Mouse (Mus musculus): ENCODE measurements around the gene Cdh11. TPM values are rescaled to one million over a fixed set of nuclear protein-coding genes. Genes with fewer than 3 reads are reported as not detected.

Cdh11 gene
- polyA plus RNA-seq, 1 experiment, result 11.7 TPM

DNA sequence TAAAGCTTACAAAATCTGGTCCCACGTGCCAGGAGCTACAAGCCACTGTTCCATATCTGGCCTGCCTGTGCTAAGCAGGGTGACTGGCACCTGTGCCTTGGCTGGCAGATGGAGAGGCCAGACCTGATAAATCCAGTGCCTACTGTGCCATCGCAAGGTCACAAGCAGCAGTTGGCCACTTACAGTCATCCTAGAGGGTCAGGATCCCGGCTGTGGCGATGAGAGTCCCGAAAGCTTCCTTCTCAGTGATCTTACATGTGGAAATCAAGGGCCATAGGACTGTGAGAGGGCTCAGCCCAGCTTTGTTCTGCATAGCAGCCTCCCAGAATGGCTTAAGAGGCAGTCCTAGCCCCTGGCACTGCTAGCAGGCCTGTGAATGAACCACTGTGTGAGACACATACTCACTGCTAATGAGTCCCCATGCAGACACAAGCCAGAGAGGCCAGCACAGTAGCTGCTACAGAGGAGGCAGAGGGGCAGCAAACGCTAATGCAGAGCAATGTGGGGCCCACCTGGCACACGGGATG, 46.4 kb downstream of the Cdh11 start:
- TF ChIP-seq POLR2A (IDR thresholded peaks at IDR 0.05; ENCODE audit: borderline replicate concordance, insufficient read depth, low read length) (no peak), CTCF (IDR thresholded peaks at IDR 0.05; ENCODE audit: borderline replicate concordance, insufficient read depth, low read depth, low read length) (no peak)
- H3K4me3 ChIP-seq (replicated peaks; ENCODE audit: insufficient read depth, low read depth, low read length), result no peak overlapping the region
- H3K27me3 ChIP-seq (ENCODE audit: control insufficient read depth, insufficient read depth, low read length), result no peaks in the 10 kb centered on the region
- DNase-seq, result peak; percentile 52 to 70
- peaks cover 9% of the 10 kb centered on the region; the same call in 1 of the 2 replicates for H3K4me1 ChIP-seq (ENCODE audit: control insufficient read depth, insufficient read depth, low read length)
- H3K27ac ChIP-seq (ENCODE audit: insufficient read depth, low read length), result no peak overlapping the region
- 20% methylated on average over 7 of the region's 7 CpGs for WGBS

DNA sequence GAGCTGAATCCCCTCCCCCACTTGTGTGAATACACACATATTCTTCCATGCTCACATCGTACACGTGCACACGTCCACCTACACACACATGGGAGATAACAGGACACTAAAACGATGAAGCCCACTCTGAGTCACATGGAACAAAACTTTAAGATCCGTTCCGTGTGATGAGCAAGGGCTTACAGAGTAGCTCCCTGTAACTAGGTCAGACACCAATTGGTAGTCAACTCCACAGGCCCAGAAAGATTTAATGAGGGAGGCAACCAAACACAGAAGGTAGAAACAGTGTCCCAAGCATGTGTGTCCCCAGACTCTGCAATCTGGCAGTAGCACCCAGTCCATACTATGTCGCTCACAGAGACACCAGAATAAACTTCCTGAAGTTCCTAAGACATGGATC, 47.0 kb downstream of the Cdh11 start:
- H3K27me3 ChIP-seq (ENCODE audit: control insufficient read depth, insufficient read depth, low read length), result no peaks in the 10 kb centered on the region
- H3K4me1 ChIP-seq (ENCODE audit: control insufficient read depth, insufficient read depth, low read length), result peaks cover 9% of the 10 kb centered on the region; the same call in 1 of the 2 replicates
- no peak for TF ChIP-seq CTCF (IDR thresholded peaks at IDR 0.05; ENCODE audit: borderline replicate concordance, insufficient read depth, low read depth, low read length)
- TF ChIP-seq POLR2A (IDR thresholded peaks at IDR 0.05; ENCODE audit: borderline replicate concordance, insufficient read depth, low read length), result no peak
- 66% methylated on average over 7 of the region's 7 CpGs for WGBS
- H3K27ac ChIP-seq (ENCODE audit: insufficient read depth, low read length), result no peak overlapping the region
- peak overlapping the region; percentile 17 for H3K4me3 ChIP-seq (replicated peaks; ENCODE audit: insufficient read depth, low read depth, low read length)
- peak; percentile 8 to 10 for DNase-seq

DNA sequence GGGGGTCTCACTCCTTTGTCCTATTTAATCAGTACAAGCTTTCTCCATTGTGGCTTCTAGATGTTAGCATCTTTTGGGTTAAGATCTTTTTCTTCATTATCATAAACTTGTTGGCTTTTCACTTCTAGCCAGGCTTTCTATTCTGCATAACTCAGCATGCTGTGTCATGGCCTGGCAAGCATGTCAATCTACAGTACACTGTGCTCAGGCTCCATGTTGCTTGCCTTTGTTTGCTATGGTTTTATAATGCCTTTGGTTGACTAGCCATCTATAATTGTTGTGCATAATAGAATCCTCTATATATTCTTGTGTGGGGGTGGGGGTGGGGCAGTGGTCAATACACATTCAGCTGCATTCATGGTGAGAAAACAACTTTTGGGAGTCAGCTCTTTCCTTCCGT, 51.0 kb downstream of the Cdh11 start:
- Histone ChIP-seq H3K27me3 (ENCODE audit: control insufficient read depth, insufficient read depth, low read length) (no peaks in the 10 kb centered on the region), H3K27ac (ENCODE audit: insufficient read depth, low read length) (no peak overlapping the region), H3K4me1 (ENCODE audit: control insufficient read depth, insufficient read depth, low read length) (peaks cover 9% of the 10 kb centered on the region; the same call in 1 of the 2 replicates), H3K4me3 (replicated peaks; ENCODE audit: insufficient read depth, low read depth, low read length) (no peak overlapping the region)
- no peak for DNase-seq
- TF ChIP-seq CTCF (IDR thresholded peaks at IDR 0.05; ENCODE audit: borderline replicate concordance, insufficient read depth, low read depth, low read length), result no peak
- TF ChIP-seq POLR2A (IDR thresholded peaks at IDR 0.05; ENCODE audit: borderline replicate concordance, insufficient read depth, low read length), result no peak
- WGBS, result 73% methylated on average over 1 of the region's 1 CpGs

DNA sequence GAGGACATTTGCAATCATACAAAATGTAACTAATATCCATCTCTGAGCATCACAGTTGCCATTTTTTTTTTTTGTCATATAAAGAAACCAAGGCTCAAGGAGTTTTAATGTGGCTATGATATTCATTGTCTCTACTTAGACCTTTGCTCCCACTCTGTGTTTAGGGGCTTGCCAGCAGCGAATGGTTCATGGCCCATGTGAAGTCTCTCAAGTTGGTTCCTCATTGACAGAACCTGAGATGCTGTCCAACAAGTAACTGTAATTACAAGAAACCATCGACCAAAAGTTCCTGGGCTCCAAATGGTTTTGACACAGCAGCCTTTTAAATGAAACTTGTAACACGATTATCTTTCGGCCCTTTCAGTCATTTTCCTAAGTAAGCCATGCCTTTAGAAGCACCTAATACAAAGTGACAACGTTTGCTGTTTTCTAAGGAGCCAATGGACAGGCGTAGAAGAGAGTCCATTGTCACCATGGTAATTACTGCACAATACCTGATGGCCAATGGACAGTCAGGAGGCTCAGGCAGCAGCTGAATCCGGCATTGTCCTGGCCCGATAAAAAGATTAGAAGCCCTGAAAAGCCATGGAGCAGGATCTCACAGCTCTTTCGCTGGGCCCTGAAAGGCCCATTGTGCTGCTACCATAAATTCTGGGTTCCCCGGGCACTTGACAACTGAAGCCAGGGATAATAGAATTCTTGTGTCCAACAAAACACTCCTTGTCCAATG, 59.1 kb downstream of the Cdh11 start:
- H3K4me1 ChIP-seq (ENCODE audit: control insufficient read depth, insufficient read depth, low read length), result no peaks in the 10 kb centered on the region
- DNase-seq, result peak in 1 of 2 experiments; percentile 7
- TF ChIP-seq CTCF (IDR thresholded peaks at IDR 0.05; ENCODE audit: borderline replicate concordance, insufficient read depth, low read depth, low read length) (no peak), POLR2A (IDR thresholded peaks at IDR 0.05; ENCODE audit: borderline replicate concordance, insufficient read depth, low read length) (no peak)
- H3K4me3 ChIP-seq (replicated peaks; ENCODE audit: insufficient read depth, low read depth, low read length), result no peak overlapping the region
- no peaks in the 10 kb centered on the region for H3K27me3 ChIP-seq (ENCODE audit: control insufficient read depth, insufficient read depth, low read length)
- WGBS, result 38% methylated on average over 10 of the region's 10 CpGs
- no peak overlapping the region for H3K27ac ChIP-seq (ENCODE audit: insufficient read depth, low read length)

DNA sequence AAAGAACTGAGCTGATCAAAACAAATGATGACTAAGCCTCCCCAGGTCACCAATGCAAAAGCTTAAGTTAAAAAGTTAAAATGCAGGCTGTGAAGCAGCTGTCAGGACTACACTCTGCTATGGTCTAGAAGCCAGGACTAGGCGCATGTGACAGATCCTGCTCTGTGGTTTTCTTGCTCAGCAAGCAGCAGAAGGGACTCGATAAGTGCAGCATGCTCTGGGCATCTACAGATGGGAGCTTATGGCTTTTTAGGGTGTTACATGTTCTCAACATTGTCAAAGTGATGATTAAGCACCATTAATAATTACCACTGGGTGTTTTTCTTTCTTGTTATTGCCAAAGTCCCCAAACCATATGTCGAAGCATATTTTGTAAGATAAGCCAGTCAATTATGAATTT, 59.9 kb downstream of the Cdh11 start:
- no peak overlapping the region for H3K27ac ChIP-seq (ENCODE audit: insufficient read depth, low read length)
- 38% methylated on average over 3 of the region's 3 CpGs for WGBS
- no peaks in the 10 kb centered on the region for H3K27me3 ChIP-seq (ENCODE audit: control insufficient read depth, insufficient read depth, low read length)
- no peak overlapping the region for H3K4me3 ChIP-seq (replicated peaks; ENCODE audit: insufficient read depth, low read depth, low read length)
- no peak for DNase-seq
- TF ChIP-seq CTCF (IDR thresholded peaks at IDR 0.05; ENCODE audit: borderline replicate concordance, insufficient read depth, low read depth, low read length) (no peak), POLR2A (IDR thresholded peaks at IDR 0.05; ENCODE audit: borderline replicate concordance, insufficient read depth, low read length) (no peak)
- no peaks in the 10 kb centered on the region for H3K4me1 ChIP-seq (ENCODE audit: control insufficient read depth, insufficient read depth, low read length)

DNA sequence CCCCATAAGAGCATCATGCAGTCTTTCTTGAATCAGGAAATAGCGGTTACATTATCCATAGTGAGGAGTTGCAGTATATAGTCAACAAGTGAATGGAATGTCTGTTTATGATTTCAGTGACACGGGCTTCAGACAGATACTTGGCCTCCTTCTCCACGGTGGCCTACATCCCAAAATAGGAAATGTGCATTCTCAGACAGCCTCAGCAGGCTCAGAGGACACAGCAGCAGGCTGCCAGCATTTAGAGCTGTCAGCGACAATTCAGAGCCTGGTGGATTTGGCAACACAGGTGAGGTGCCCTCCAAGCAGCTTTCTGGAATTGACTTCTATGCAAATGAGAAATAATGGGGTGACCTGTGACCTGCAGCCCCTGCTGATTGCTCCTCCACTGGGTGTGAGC, 69.5 kb downstream of the Cdh11 start:
- peak; percentile 10 to 23 for DNase-seq
- Histone ChIP-seq H3K4me3 (replicated peaks; ENCODE audit: insufficient read depth, low read depth, low read length) (no peak overlapping the region), H3K27me3 (ENCODE audit: control insufficient read depth, insufficient read depth, low read length) (no peaks in the 10 kb centered on the region), H3K4me1 (ENCODE audit: control insufficient read depth, insufficient read depth, low read length) (no peaks in the 10 kb centered on the region), H3K27ac (ENCODE audit: insufficient read depth, low read length) (no peak overlapping the region)
- TF ChIP-seq POLR2A (IDR thresholded peaks at IDR 0.05; ENCODE audit: borderline replicate concordance, insufficient read depth, low read length), result no peak
- TF ChIP-seq CTCF (IDR thresholded peaks at IDR 0.05; ENCODE audit: borderline replicate concordance, insufficient read depth, low read depth, low read length), result no peak
- 18% methylated on average over 4 of the region's 4 CpGs for WGBS

DNA sequence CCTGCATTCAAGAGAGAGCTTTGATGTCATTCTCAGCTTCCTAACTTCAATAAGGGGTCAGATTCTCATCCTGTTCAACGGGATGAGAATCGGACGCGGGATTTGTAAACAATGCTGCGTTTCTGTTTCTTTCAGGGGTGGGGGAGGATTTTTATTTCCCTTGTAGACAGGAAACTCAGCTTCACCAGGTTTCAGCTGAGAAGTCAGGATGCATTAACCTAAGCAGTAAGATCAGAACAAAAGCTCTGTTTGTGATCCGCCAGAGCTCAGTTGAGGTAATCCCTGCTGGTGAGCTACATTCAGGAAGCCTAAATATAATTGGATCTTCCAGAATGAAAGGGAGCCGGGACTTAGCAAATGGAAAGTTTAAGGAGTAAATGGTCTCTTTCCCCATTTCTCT, 78.1 kb downstream of the Cdh11 start:
- no peak for DNase-seq
- TF ChIP-seq POLR2A (IDR thresholded peaks at IDR 0.05; ENCODE audit: borderline replicate concordance, insufficient read depth, low read length) (no peak), CTCF (IDR thresholded peaks at IDR 0.05; ENCODE audit: borderline replicate concordance, insufficient read depth, low read depth, low read length) (no peak)
- no peaks in the 10 kb centered on the region for H3K4me1 ChIP-seq (ENCODE audit: control insufficient read depth, insufficient read depth, low read length)
- no peak overlapping the region for H3K27ac ChIP-seq (ENCODE audit: insufficient read depth, low read length)
- no peaks in the 10 kb centered on the region for H3K27me3 ChIP-seq (ENCODE audit: control insufficient read depth, insufficient read depth, low read length)
- 59% methylated on average over 7 of the region's 7 CpGs for WGBS
- no peak overlapping the region for H3K4me3 ChIP-seq (replicated peaks; ENCODE audit: insufficient read depth, low read depth, low read length)

DNA sequence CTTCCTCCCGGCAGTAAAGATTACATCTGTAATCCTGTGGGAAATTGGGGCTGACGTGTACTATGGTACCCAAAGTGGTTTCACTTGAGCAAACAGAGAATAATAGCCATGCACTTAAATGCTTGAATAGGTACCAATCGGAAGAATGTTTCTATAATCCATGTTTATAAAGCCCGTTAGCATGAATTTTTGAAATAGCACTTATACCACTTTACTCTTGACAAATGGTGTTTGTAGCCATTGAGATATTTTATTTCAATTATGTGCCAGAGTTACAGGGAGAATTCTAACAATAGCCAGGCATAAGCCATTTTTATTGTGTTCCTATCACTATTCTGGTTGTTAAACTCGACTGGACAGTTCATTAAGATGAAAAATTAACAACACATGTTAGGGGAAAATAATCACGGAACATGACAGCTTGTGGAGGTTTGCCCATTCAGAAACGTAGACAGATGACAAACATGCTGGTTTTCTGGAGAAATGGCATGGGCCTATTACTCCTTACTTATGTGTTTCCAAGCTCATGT, 80.0 kb downstream of the Cdh11 start:
- 40% methylated on average over 7 of the region's 7 CpGs for WGBS
- no peaks in the 10 kb centered on the region for H3K4me1 ChIP-seq (ENCODE audit: control insufficient read depth, insufficient read depth, low read length)
- no peaks in the 10 kb centered on the region for H3K27me3 ChIP-seq (ENCODE audit: control insufficient read depth, insufficient read depth, low read length)
- H3K4me3 ChIP-seq (replicated peaks; ENCODE audit: insufficient read depth, low read depth, low read length), result no peak overlapping the region
- TF ChIP-seq POLR2A (IDR thresholded peaks at IDR 0.05; ENCODE audit: borderline replicate concordance, insufficient read depth, low read length), result no peak
- no peak for TF ChIP-seq CTCF (IDR thresholded peaks at IDR 0.05; ENCODE audit: borderline replicate concordance, insufficient read depth, low read depth, low read length)
- DNase-seq, result no peak
- no peak overlapping the region for H3K27ac ChIP-seq (ENCODE audit: insufficient read depth, low read length)

Data from cerebellum, adult 2 months (tissue).